Comparison of ENCODE assay signal across 10 mouse cellular contexts in the genomic region with DNA sequence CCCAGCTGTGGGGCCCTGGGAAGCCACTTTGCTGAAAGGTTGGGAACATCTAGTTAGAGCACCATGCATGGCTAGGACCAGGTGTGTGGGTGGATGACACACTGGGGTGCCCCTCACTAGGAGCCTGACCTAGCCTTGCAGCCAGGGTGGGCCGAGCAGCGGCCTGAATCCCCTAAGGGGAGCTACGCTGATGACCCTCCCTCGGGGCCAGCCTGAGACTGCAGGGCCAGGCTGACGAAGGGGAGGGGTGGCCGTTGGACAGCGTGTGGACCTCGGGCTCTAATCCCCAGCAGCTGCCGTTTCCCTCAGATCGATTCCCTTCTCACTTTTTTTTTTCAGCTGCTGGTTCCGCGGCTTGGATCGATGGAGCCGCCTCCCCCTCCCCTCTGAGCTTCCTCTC. TPM values are rescaled to one million over a fixed set of nuclear protein-coding genes. Genes with fewer than 3 reads are reported as not detected.
DNase-seq lines count a peak whose midpoint lies in the region; ATAC-seq and TF ChIP-seq lines count a peak whose summit lies in the region.
"Had no signal": no experiment of that assay in that cellular context is flagged by ENCODE, and none has a peak within 500 bp of the region (broad histone marks: within the 10 kb centered on the region; RNA-seq: fewer than 3 reads in every experiment).

No protein-coding gene starts in this region.

- H3K27me3 ChIP-seq in heart, embryonic 13.5 days (replicated peaks): peaks cover 95% of the 10 kb centered on the region
- H3K27me3 ChIP-seq in embryonic facial prominence, embryonic 11.5 days (ENCODE audit: control insufficient read depth, insufficient read depth, low read length): peaks cover 30% of the 10 kb centered on the region
- peaks cover 22% of the 10 kb centered on the region for H3K27me3 ChIP-seq in hindbrain, postnatal 0 days (ENCODE audit: insufficient read depth, low read length)

- no peak overlapping the region for H3K4me3 ChIP-seq in heart, embryonic 13.5 days
- no peak overlapping the region for H3K4me3 ChIP-seq in embryonic facial prominence, embryonic 11.5 days (ENCODE audit: low read depth, low read length)
- no peak overlapping the region for H3K4me3 ChIP-seq in hindbrain, postnatal 0 days (ENCODE audit: low read length)
- H3K4me3 ChIP-seq in left cerebral cortex, adult 2 months: no peak overlapping the region

- intact Hi-C loops in left cerebral cortex, adult 2 months (cut with DNase I): no loop called here

- H3K9me3 ChIP-seq in heart, embryonic 13.5 days: no peaks in the 10 kb centered on the region
- no peaks in the 10 kb centered on the region for H3K9me3 ChIP-seq in embryonic facial prominence, embryonic 11.5 days (replicated peaks; ENCODE audit: control insufficient read depth, low read length)
- no peaks in the 10 kb centered on the region for H3K9me3 ChIP-seq in hindbrain, postnatal 0 days (ENCODE audit: low read length)

- no peak overlapping the region for H3K4me2 ChIP-seq in heart, embryonic 13.5 days
- peak overlapping the region; percentile 0; the same call in 1 of the 2 replicates for H3K4me2 ChIP-seq in embryonic facial prominence, embryonic 11.5 days (ENCODE audit: low read depth, low read length)
- H3K4me2 ChIP-seq in hindbrain, postnatal 0 days (ENCODE audit: low read depth, low read length): peak overlapping the region; percentile 66

- no peak overlapping the region for H3K27ac ChIP-seq in heart, embryonic 13.5 days (replicated peaks)
- H3K27ac ChIP-seq in embryonic facial prominence, embryonic 11.5 days (replicated peaks; ENCODE audit: low read depth, low read length): 0 out of 2 replicates have a peak overlapping the region, but pooled peaks have one; percentile 28
- H3K27ac ChIP-seq in hindbrain, postnatal 0 days: no peak overlapping the region
- H3K27ac ChIP-seq in left cerebral cortex, adult 2 months: no peak overlapping the region

- peaks cover 70% of the 10 kb centered on the region for H3K4me1 ChIP-seq in heart, embryonic 13.5 days
- H3K4me1 ChIP-seq in embryonic facial prominence, embryonic 11.5 days (ENCODE audit: control insufficient read depth, insufficient read depth, low read length): peaks cover 37% of the 10 kb centered on the region
- H3K4me1 ChIP-seq in hindbrain, postnatal 0 days (ENCODE audit: insufficient read depth, low read length): peaks cover 38% of the 10 kb centered on the region

- peak overlapping the region; percentile 5; the same call in 1 of the 2 replicates for H3K9ac ChIP-seq in heart, embryonic 13.5 days
- H3K9ac ChIP-seq in embryonic facial prominence, embryonic 11.5 days (replicated peaks; ENCODE audit: low read length): no peak overlapping the region; the same call in 1 of the 2 replicates
- no peak overlapping the region for H3K9ac ChIP-seq in hindbrain, postnatal 0 days (replicated peaks; ENCODE audit: low read length)

- ATAC-seq in heart, embryonic 13.5 days (ENCODE audit: extremely low read depth, insufficient number of reproducible peaks, low FRiP score, low TSS enrichment): no peak
- ATAC-seq in embryonic facial prominence, embryonic 11.5 days (replicated peaks; ENCODE audit: insufficient number of reproducible peaks, low FRiP score, low TSS enrichment, low read depth): no peak
- ATAC-seq in hindbrain, postnatal 0 days: no peak
- ATAC-seq: activated CD4-positive, CD25-positive, alpha-beta regulatory T cell, adult 4 months; lung, postnatal 0 days had no signal

- no peak for DNase-seq in heart, adult 18-20 months
- no peak for DNase-seq in embryonic facial prominence, embryonic 11.5 days (ENCODE audit: low spot score)
- no peak for DNase-seq in hindbrain, postnatal 0 days (ENCODE audit: low spot score)
- peak; percentile 42 for DNase-seq in neural tube, embryonic 10.5 days (ENCODE audit: extremely low spot score, low spot score)
- no peak for DNase-seq in spleen, postnatal 4 days (ENCODE audit: low spot score in 2 of 2)
- DNase-seq in left cerebral cortex, adult 2 months (ENCODE audit: extremely low spot score in 1 of 2, low spot score in 2 of 2): no peak
- no peak for DNase-seq in thymus, postnatal 4 days

- no peaks in the 10 kb centered on the region for H3K36me3 ChIP-seq in heart, embryonic 13.5 days
- H3K36me3 ChIP-seq in embryonic facial prominence, embryonic 11.5 days (replicated peaks; ENCODE audit: control insufficient read depth, insufficient read depth, low read depth, low read length): no peaks in the 10 kb centered on the region
- H3K36me3 ChIP-seq in hindbrain, postnatal 0 days (ENCODE audit: insufficient read depth, low read length): no peaks in the 10 kb centered on the region

- no peak for TF ChIP-seq CTCF in hindbrain, postnatal 0 days (IDR thresholded peaks at IDR 0.05; ENCODE audit: low read depth)
- no peak for TF ChIP-seq CTCF in left cerebral cortex, adult 2 months (IDR thresholded peaks at IDR 0.05)

- WGBS in heart, embryonic 13.5 days: 4% methylated on average over 14 of the region's 14 CpGs
- 0% methylated on average over 14 of the region's 14 CpGs for WGBS in embryonic facial prominence, embryonic 11.5 days
- WGBS in hindbrain, postnatal 0 days: 5% methylated on average over 13 of the region's 14 CpGs

RNA-seq across cellular contexts. Expression of gene Asic4, which starts 1.3 kb away (rescaled TPM):
- 0.28 and 0.31 TPM in 2 replicates for polyA plus RNA-seq in heart, embryonic 13.5 days (2015; fragmentation: Nextera tagmentation; extraction: Ambion mirVana)
- total RNA-seq in heart, adult 18-20 months (2021): not detected
- 0.29 and 1.1 TPM in 2 replicates for polyA plus RNA-seq in embryonic facial prominence, embryonic 11.5 days (2014; fragmentation: Nextera tagmentation; extraction: Ambion mirVana)
- 71.4 and 74.1 TPM in 2 replicates for total RNA-seq in hindbrain, postnatal 0 days (2014; rRNA removed)
- polyA plus RNA-seq in hindbrain, postnatal 0 days (2015; fragmentation: Nextera tagmentation; extraction: Ambion mirVana): 17.0 and 21.0 TPM in 2 replicates
- total RNA-seq in left cerebral cortex, adult 2 months (2021): 10 to 100 TPM in 1 of 2 experiments, 1 to 10 TPM in 1; 8.7 to 13.2 TPM
- polyA plus RNA-seq: activated CD4-positive, CD25-positive, alpha-beta regulatory T cell, adult 4 months; lung, postnatal 0 days had no signal

RNA-seq across cellular contexts. Expression of gene Gmppa, which starts 13.2 kb away (rescaled TPM):
- 70.7 and 73.7 TPM in 2 replicates for polyA plus RNA-seq in heart, embryonic 13.5 days (2015; fragmentation: Nextera tagmentation; extraction: Ambion mirVana)
- total RNA-seq in heart, adult 18-20 months (2021): 10 to 100 TPM; 34.5 to 38.2 TPM
- polyA plus RNA-seq in embryonic facial prominence, embryonic 11.5 days (2014; fragmentation: Nextera tagmentation; extraction: Ambion mirVana): 36.9 and 38.4 TPM in 2 replicates
- 88.0 and 96.8 TPM in 2 replicates for total RNA-seq in hindbrain, postnatal 0 days (2014; rRNA removed)
- polyA plus RNA-seq in hindbrain, postnatal 0 days (2015; fragmentation: Nextera tagmentation; extraction: Ambion mirVana): 59.9 and 63.1 TPM in 2 replicates
- total RNA-seq in left cerebral cortex, adult 2 months (2021): 10 to 100 TPM; 65.0 to 69.4 TPM

RNA-seq across cellular contexts. Expression of gene Chpf, which starts 30.2 kb away (rescaled TPM):
- 26.0 and 28.6 TPM in 2 replicates for polyA plus RNA-seq in heart, embryonic 13.5 days (2015; fragmentation: Nextera tagmentation; extraction: Ambion mirVana)
- total RNA-seq in heart, adult 18-20 months (2021): 10 to 100 TPM; 22.0 to 22.4 TPM
- 14.6 and 15.3 TPM in 2 replicates for polyA plus RNA-seq in embryonic facial prominence, embryonic 11.5 days (2014; fragmentation: Nextera tagmentation; extraction: Ambion mirVana)
- 155 and 173 TPM in 2 replicates for total RNA-seq in hindbrain, postnatal 0 days (2014; rRNA removed)
- 55.3 and 55.8 TPM in 2 replicates for polyA plus RNA-seq in hindbrain, postnatal 0 days (2015; fragmentation: Nextera tagmentation; extraction: Ambion mirVana)
- 10 to 100 TPM; 80.5 to 87.3 TPM for total RNA-seq in left cerebral cortex, adult 2 months (2021)

RNA-seq across cellular contexts. Expression of gene Tmem198, which starts 30.4 kb away (rescaled TPM):
- polyA plus RNA-seq in heart, embryonic 13.5 days (2015; fragmentation: Nextera tagmentation; extraction: Ambion mirVana): 0.43 and 0.49 TPM in 2 replicates
- total RNA-seq in heart, adult 18-20 months (2021): under 1 TPM; 0.30 to 0.46 TPM
- polyA plus RNA-seq in embryonic facial prominence, embryonic 11.5 days (2014; fragmentation: Nextera tagmentation; extraction: Ambion mirVana): 0.98 and 1.6 TPM in 2 replicates
- 52.7 and 69.3 TPM in 2 replicates for total RNA-seq in hindbrain, postnatal 0 days (2014; rRNA removed)
- polyA plus RNA-seq in hindbrain, postnatal 0 days (2015; fragmentation: Nextera tagmentation; extraction: Ambion mirVana): 33.9 and 36.4 TPM in 2 replicates
- 100 to 1,000 TPM; 110 to 112 TPM for total RNA-seq in left cerebral cortex, adult 2 months (2021)

RNA-seq across cellular contexts. Expression of gene Obsl1, which starts 57.3 kb away (rescaled TPM):
- polyA plus RNA-seq in heart, embryonic 13.5 days (2015; fragmentation: Nextera tagmentation; extraction: Ambion mirVana): 91.0 and 93.0 TPM in 2 replicates
- total RNA-seq in heart, adult 18-20 months (2021): 100 to 1,000 TPM; 107 to 108 TPM
- 52.4 and 54.2 TPM in 2 replicates for polyA plus RNA-seq in embryonic facial prominence, embryonic 11.5 days (2014; fragmentation: Nextera tagmentation; extraction: Ambion mirVana)
- 52.4 and 62.4 TPM in 2 replicates for total RNA-seq in hindbrain, postnatal 0 days (2014; rRNA removed)
- 22.7 and 23.9 TPM in 2 replicates for polyA plus RNA-seq in hindbrain, postnatal 0 days (2015; fragmentation: Nextera tagmentation; extraction: Ambion mirVana)
- 10 to 100 TPM; 29.3 to 29.8 TPM for total RNA-seq in left cerebral cortex, adult 2 months (2021)
- polyA plus RNA-seq: activated CD4-positive, CD25-positive, alpha-beta regulatory T cell, adult 4 months had no signal

Comparison
In these comparisons a context has a peak if more than half of its experiments do, and no peak if none do; other contexts are left out.
1. RNA of gene Asic4, which starts 1.3 kb away (total RNA-seq): 71.4 to 74.1 TPM in hindbrain, postnatal 0 days and 8.7 to 13.2 TPM in left cerebral cortex, adult 2 months; not detected in heart, adult 18-20 months; every median in the first group is over 4 times any median in the second.